In genomic region chr17:53567346-53568101, GRCm38 (mm10) we compare ENCODE assay signal across 8 mouse cellular contexts. TPM values are rescaled to one million over a fixed set of nuclear protein-coding genes. Genes with fewer than 3 reads are reported as not detected.
DNase-seq lines count a peak whose midpoint lies in the region; ATAC-seq lines count a peak whose summit lies in the region.

No protein-coding gene starts in this region.

- under 1% methylated on average over 67 of the region's 67 CpGs for WGBS in liver, embryonic 12.5 days (ENCODE audit: insufficient replicate concordance)
- under 1% methylated on average over 67 of the region's 67 CpGs for WGBS in stomach, embryonic 16.5 days

- H3K4me2 ChIP-seq in liver, embryonic 12.5 days, result peak overlapping the region; percentile 94
- H3K4me2 ChIP-seq in stomach, embryonic 16.5 days (ENCODE audit: low read depth, low read length), result peak overlapping the region; percentile 92

- peak overlapping the region; percentile 95 for H3K4me3 ChIP-seq in liver, embryonic 12.5 days
- H3K4me3 ChIP-seq in stomach, embryonic 16.5 days (replicated peaks; ENCODE audit: low read length), result peak overlapping the region; percentile 68

- H3K4me1 ChIP-seq in liver, embryonic 12.5 days, result peaks cover 44% of the 10 kb centered on the region
- H3K4me1 ChIP-seq in stomach, embryonic 16.5 days (ENCODE audit: control insufficient read depth, insufficient read depth, low read length), result peaks cover 22% of the 10 kb centered on the region

- peak; percentile 13 to 26 for DNase-seq in left cerebral cortex, adult 18-20 months (ENCODE audit: low spot score in 2 of 2)
- no peak for DNase-seq in left cerebral cortex, adult 11 months (ENCODE audit: low spot score)
- DNase-seq in embryo, embryonic 10 days (ENCODE audit: low spot score), result peak; percentile 53
- DNase-seq in heart, adult 18-20 months, result peak; percentile 67 to 79
- DNase-seq in kidney, adult 18-20 months, result peak; percentile 79
- DNase-seq in natural killer cell, adult 2 months (ENCODE audit: low spot score in 2 of 2), result peak; percentile 18 to 28

- H3K9ac ChIP-seq in liver, embryonic 12.5 days, result peak overlapping the region; percentile 97
- H3K9ac ChIP-seq in stomach, embryonic 16.5 days (ENCODE audit: low read length), result peak overlapping the region; percentile 93

- H3K27ac ChIP-seq in liver, embryonic 12.5 days, result peak overlapping the region; percentile 95
- peak overlapping the region; percentile 94 for H3K27ac ChIP-seq in stomach, embryonic 16.5 days (ENCODE audit: low read length)

- H3K9me3 ChIP-seq in liver, embryonic 12.5 days (replicated peaks), result no peaks in the 10 kb centered on the region
- H3K9me3 ChIP-seq in stomach, embryonic 16.5 days (replicated peaks; ENCODE audit: control insufficient read depth, low read length), result no peaks in the 10 kb centered on the region

- H3K36me3 ChIP-seq in liver, embryonic 12.5 days, result no peaks in the 10 kb centered on the region
- H3K36me3 ChIP-seq in stomach, embryonic 16.5 days (ENCODE audit: control insufficient read depth, insufficient read depth, low read length), result no peaks in the 10 kb centered on the region

- no peaks in the 10 kb centered on the region for H3K27me3 ChIP-seq in liver, embryonic 12.5 days (replicated peaks)
- no peaks in the 10 kb centered on the region for H3K27me3 ChIP-seq in stomach, embryonic 16.5 days (ENCODE audit: control insufficient read depth, insufficient read depth, low read length)

- peak; percentile 52 for ATAC-seq in liver, embryonic 12.5 days
- peak; percentile 52 for ATAC-seq in stomach, embryonic 16.5 days (ENCODE audit: insufficient read depth, low FRiP score)

RNA-seq across cellular contexts. Expression of gene Kat2b, which starts 0.9 kb away (rescaled TPM):
- total RNA-seq in left cerebral cortex, adult 18-20 months (2021), result 10 to 100 TPM; 20.6 to 21.3 TPM
- 10 to 100 TPM; 76.3 to 86.9 TPM for total RNA-seq in heart, adult 18-20 months (2021)
- polyA plus RNA-seq in liver, embryonic 12.5 days (2016; fragmentation: Nextera tagmentation; extraction: Ambion mirVana), result 4.9 and 5.1 TPM in 2 replicates
- 5.2 and 6.6 TPM in 2 replicates for polyA plus RNA-seq in stomach, embryonic 16.5 days (2015; fragmentation: Nextera tagmentation; extraction: Ambion mirVana)

RNA-seq across cellular contexts. Expression of gene Pp2d1, which starts 28.3 kb away (rescaled TPM):
- total RNA-seq in left cerebral cortex, adult 18-20 months (2021), result not detected
- total RNA-seq in heart, adult 18-20 months (2021), result not detected
- polyA plus RNA-seq in liver, embryonic 12.5 days (2016; fragmentation: Nextera tagmentation; extraction: Ambion mirVana), result 0.14 and 0.21 TPM in 2 replicates
- 0.23 and 0.25 TPM in 2 replicates for polyA plus RNA-seq in stomach, embryonic 16.5 days (2015; fragmentation: Nextera tagmentation; extraction: Ambion mirVana)
